Mouse (Mus musculus) mesoderm, embryonic 11.5 days (tissue): ENCODE results near the gene Esf1.
"Not testable (repeated sequence)": the region's sequence is repeated elsewhere in the genome, so short reads cannot be mapped to it uniquely, and the experiment has no call there.

Source experiments
- DNase-seq: peaks from one replicate; pipeline ENCODE4 v3.0.0-alpha.2; 2012; ENCODE audit warnings: low read depth, low spot score

The Esf1 gene

DNA sequence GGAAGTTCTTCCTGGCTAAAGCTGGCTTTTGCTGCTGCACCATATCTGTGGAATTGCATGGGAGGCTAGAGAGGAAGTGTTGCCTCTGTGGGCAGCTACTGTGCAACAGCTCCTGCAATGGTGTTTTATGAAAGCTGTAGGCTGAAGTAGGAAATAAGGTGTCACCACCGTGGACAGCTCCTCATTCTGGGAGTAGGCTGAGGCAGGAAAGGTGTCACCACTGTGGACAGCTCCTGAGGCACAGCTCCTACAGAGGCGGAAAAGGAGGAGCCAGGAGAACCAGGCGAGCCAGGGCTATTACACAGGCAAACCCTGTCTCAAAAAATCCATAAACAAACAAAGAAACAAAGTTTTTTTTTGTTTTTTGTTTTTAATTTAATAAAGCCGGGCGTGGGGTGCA lies 74.3 kb downstream of the Esf1 start:
- DNase-seq = no peak

DNA sequence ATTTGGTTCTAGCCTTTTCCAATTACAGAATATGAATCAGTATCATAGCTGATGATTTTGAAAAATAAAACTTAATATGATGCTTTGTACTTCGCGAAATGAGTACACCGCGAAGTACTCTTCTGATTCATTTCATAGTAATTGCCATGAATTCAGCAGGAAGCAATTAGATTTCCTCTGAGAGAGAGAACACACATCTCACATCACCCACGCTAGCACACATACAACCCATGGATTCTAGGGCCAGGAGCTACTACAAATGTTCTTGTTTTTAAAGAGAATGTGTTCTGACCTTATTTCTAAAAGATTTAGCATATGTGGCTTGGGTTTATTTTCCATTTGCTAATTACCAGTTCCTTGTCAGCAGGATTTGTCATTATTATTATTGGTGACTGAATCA lies 76.9 kb downstream of the Esf1 start:
- no peak for DNase-seq

- no peak for DNase-seq
Measured at GRCm38 (mm10) chr2:140084245-140084644, 86.1 kb downstream of the Esf1 start.

GRCm38 (mm10) chr2:140080747-140081577 lies 89.4 kb downstream of the Esf1 start:
- DNase-seq = no peak

- not testable (repeated sequence) for DNase-seq
Measured at GRCm38 (mm10) chr2:140079284-140079683, 91.1 kb downstream of the Esf1 start.

DNA sequence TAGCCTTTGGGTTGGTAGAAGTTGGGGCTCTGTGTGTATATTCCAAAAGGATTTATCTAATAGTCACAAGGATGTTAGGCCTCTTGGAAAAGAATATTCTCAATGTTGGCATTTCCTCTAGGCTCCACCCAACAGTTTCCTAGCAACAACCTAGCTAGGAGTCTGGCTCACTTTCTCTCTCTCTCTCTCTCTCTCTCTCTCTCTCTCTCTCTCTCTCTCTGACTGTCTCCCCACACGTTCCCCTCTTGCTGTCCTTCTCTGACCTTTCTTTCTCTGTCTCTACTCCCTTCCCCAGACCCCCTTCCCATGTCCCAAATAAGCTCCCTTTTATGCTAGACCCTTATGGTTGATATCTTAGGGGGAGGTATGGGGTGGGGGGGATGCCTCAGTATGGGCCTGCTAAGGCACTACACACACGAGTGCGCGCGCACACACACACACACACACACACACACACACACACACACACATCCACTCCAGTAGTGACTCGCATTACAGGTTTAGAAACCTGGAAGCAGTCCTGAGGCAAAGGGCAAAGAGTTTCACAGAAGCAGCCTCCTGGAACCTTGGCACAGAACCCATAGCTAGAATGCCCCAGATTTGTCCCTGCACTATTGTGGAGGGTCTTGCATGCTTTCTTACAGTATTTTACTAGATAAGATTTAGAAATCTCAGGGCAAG lies 91.6 kb downstream of the Esf1 start:
- no peak for DNase-seq

DNA sequence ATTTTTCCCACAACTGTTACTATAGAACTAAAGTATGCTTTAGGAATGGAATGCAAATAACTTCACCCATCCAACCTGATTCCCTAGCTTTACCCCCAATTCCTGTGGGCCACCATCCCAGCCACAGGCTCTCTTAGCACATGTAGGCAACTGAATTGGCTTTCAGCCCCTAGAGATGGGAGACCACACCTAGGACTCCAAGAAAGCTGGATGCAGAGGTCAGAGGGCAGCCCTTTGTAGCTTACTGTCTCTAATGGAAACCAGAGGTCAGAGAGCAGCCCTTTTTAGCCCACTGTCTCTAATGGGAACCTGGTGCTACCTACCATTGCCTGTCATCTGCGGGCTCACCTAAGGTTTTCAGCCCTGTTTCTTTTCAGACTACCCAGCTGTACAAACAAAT lies 92.9 kb downstream of the Esf1 start:
- no peak for DNase-seq

DNA sequence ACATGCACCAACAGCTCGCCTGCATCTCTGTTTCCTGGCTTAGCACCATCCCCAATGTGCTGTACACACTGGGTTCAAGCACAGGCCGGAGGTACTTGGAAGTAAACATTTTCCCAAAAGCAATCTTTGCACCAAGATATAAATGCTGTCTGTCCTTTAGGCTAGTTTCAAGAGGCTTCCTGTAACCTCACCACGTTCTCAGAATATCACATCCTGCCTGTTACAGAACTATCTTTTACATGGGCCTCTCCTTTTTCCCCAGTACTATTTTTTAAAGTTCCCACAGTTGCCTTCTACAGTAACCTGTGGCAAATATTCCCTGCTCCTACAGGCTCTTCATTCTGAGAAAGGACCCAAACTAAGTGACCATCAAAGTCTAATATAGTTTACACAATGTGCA lies 95.2 kb downstream of the Esf1 start:
- DNase-seq = no peak
